ENCODE assay signal across 18 mouse cellular contexts in the genomic region with DNA sequence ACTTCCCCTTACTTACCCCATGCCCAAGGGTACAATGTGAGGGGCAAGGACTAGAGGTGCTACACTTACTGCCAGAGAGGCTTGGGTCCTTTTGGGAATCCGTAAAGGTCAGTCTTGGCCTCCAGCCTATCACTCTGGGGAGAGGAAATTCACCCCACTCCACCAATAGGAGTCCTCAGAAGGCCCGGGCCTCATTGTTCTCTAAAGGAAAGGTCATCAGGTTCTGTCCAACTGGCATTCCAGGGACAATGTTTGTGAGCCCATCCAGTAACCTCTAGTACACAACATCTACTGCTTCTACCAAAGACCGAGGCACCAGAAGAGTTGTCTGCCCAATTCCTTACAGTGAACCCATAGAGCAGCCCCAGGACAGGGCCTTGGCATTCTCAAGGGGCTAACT. TPM values are rescaled to one million over a fixed set of nuclear protein-coding genes. Genes with fewer than 3 reads are reported as not detected.
"Had no signal": no experiment of that assay in that cellular context is flagged by ENCODE, and none has a peak within 500 bp of the region (broad histone marks: within the 10 kb centered on the region; RNA-seq: fewer than 3 reads in every experiment).

Tex38 (minus strand) TSS at position 101 of the 400 bp plus-strand sequence.

- H3K9ac ChIP-seq: neural tube, embryonic 12.5 days; neural tube, embryonic 13.5 days; neural tube, embryonic 15.5 days; stomach, embryonic 15.5 days had no signal

- H3K4me3 ChIP-seq: neural tube, embryonic 12.5 days; neural tube, embryonic 13.5 days; neural tube, embryonic 15.5 days; stomach, embryonic 15.5 days had no signal

- H3K27me3 ChIP-seq: neural tube, embryonic 12.5 days; neural tube, embryonic 13.5 days; neural tube, embryonic 15.5 days; stomach, embryonic 15.5 days had no signal

- H3K27ac ChIP-seq: neural tube, embryonic 12.5 days; neural tube, embryonic 13.5 days; neural tube, embryonic 15.5 days; stomach, embryonic 15.5 days; stomach, postnatal 0 days had no signal

- H3K4me2 ChIP-seq: neural tube, embryonic 12.5 days; neural tube, embryonic 13.5 days; neural tube, embryonic 15.5 days; stomach, embryonic 15.5 days had no signal

- H3K9me3 ChIP-seq: neural tube, embryonic 12.5 days; neural tube, embryonic 13.5 days; neural tube, embryonic 15.5 days; stomach, embryonic 15.5 days had no signal

- DNase-seq: retina, postnatal 1 day; right cerebral cortex, postnatal 14 days; right cerebral cortex, postnatal 25 days; right cerebral cortex, postnatal 4 days; spleen, adult 18-20 months; thymus, adult 18-20 months; thymus, adult 2 months; thymus, postnatal 14 days; thymus, postnatal 25 days; thymus, postnatal 36 days; thymus, postnatal 4 days had no signal

RNA-seq across cellular contexts. Expression of gene Tex38, which starts in this region (rescaled TPM):
- polyA plus RNA-seq: neural tube, embryonic 11.5 days; neural tube, embryonic 13.5 days; small intestine, adult 2 months had no signal
